Mouse (Mus musculus): ENCODE measurements around the gene Kif1c.

The Kif1c gene

DNA sequence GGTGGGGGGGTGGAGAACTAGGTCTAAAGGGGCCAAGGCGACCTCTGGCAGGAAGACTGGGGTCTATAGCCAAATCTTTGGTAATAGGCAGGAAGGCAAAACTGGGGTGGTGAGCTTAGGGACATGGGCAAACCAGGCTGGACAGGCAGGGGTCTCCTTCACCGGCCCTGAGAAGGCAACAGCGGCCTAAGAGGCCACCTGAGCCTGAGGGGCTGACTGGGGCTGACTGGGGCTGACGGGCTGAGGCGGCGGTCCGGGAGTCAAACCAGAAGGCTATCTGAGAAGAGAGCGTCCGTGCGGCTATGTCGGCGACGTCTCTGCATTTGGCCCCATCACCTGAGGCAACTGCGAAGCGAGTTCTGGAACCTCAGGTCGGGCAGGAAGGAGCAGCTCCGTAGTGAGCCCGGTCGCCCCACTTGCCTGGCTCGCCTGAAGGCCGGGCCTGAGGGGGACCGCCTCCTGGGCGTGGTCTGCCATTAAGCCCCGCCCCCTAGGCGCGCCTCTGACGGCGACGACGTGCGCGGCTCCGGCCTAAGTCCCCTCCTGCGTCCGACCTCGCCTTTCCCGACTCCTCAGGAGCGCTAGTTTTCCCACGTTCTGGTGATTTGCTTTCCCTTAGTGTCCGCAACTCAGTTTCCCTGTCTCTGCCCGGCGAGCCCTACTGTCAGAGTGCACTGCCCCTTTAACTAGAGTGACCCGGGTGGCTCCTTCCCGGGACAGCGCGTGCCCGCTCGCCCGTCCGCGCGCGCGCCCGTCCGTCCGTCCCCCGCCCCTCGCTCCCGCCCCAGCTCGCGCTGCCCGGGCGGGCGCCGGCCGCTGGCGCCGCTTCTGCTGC, at the start of gene Kif1c, which contains the start of gene Inca1:
Kif1c (plus strand) TSS at position 827 of the 835 bp plus-strand sequence.
Inca1 (minus strand) TSS at position 434 of the 835 bp plus-strand sequence.
- in situ Hi-C loops (cut with MboI, MseI), result no loop called here

DNA sequence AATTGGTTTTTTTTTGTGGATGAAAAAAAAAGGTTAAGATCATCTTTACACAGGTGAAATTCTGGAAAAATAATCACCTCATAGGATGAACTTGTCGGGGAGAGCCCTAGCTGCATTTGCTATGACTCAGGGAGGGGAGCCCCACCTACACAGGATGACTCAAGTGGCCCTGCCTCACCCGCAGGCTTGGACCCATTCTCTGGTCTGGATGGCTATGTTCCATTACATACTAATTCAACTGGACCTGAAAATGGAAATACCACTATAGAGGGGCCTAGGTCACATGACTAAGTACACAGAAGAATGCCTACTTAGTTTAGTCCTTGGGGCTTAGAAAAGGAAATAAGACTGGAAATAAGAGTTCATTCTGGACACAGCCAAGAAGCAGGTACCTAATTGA, 49.0 kb upstream of the Kif1c start:
- in situ Hi-C loops (cut with MboI, MseI), result loop anchor here in 1 of 2 experiments (10.0 to 25.0 kb wide), 2 partner anchors 657 to 1564 kb away; partner anchors contain the start of genes Gabarap, Per1, Phf23 and Vamp2

DNA sequence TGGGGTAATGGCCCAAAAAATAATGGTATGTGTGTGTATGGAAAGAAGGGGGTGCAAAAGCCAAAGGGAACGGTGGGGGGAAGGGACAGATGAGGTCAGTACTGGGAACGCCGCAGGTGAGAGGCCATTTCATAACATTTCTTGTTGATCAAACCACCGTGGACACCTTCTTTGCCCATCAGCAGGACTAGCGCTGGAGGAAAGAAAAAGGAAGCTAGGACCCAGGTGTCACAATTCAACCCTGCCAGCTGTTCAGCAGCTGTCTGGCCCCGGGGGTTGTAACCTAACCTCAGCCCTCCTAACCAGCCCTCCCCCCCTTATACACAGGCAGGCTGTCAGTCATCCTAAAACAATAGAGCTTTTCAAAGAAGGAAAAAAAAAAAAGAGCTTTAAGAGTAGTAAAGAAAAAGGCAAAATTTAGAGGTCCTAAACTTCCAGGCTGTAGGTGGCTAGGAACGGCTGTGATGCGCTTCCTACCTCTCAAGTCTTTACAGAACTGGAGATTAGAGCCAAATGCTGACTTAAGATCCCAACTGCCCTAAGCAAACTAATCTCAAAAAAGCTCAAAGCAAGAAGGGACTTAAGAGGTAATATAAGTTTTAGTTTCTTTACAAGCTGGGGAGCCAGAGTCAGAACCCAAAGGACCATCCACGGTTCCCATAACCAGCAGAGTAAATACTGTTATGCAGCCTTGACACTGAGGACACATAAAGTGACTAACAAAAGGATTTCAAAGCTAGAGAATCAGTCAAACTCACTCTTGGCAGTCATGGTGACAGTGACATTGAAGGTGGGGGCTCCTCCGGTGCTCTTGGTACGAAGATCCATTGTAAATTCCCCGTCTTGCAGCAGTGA, 48.1 kb upstream of the Kif1c start:
- in situ Hi-C loops (cut with MboI, MseI), result loop anchor here in 1 of 2 experiments (10.0 to 25.0 kb wide), 2 partner anchors 657 to 1565 kb away; partner anchors contain the start of genes Gabarap, Per1, Phf23 and Vamp2

DNA sequence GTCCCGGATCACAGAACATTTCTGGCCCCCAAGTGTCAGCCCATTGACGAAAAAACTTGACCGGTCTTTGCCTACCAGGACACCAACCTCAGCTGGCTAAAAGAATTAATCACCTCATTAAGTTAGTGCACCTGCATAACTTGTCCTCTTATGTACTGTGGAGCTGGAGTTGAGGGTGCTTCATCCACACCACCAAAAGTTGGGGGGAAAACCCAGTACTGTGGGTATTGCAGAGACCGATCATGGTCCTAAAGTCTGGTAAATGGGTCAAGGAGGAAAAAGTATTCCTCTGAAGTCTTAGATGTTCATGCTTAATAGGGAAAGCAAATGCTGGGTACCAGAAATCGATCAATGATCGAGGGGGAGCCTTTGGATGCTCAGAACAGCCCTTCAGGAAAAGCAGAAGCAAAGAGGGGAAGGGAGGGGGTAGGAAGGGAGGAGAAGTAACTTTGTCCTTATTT, 47.4 kb upstream of the Kif1c start:
- in situ Hi-C loops (cut with MboI, MseI), result loop anchor here in 1 of 2 experiments (10.0 to 25.0 kb wide), 2 partner anchors 658 to 1566 kb away; partner anchors contain the start of genes Gabarap, Per1, Phf23 and Vamp2

DNA sequence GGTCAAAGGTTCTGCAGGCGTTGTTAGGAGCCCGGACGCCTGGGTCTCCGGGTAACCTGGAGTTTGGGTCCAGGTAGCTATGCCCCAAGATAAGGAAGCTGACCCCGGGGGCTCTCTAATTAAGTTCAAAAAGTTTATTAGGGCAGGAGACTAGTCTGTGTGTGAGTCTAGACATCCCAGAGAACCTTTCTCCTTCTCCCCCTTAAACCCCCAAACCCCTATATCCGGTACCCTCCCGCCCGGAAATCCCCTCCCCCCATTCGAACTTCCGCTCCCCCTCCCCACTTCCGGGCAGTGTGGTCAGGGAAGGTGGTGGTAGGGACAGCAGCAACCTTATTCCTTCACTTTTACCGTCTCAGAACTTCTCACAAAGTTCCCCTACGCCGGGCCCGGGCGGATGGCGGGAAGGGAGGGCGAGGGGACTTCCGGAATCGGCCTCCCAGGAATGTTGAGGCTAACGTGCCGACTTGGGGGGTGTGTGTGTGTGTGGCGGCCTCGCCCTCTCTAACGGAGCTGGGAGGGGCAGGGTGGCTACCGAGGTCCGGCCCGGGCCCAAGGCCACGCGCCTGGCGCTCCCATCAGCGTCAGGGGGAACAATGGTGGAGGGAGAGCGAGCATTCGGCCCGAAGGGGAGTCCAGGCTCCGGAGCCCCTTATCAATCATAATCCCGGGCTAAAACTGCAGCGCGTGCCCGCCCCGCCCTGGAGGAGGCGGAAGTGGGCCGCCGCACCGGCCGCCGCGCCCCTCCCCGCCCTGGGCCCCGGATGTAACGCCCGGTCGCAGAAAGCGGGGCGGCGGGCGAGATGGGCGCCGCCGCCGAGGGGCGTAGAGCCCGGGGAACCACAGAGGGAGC, 46.8 kb upstream of the Kif1c start:
- in situ Hi-C loops (cut with MboI, MseI), result loop anchor here in 1 of 2 experiments (10.0 to 25.0 kb wide), 2 partner anchors 659 to 1566 kb away; partner anchors contain the start of genes Gabarap, Per1, Phf23 and Vamp2

DNA sequence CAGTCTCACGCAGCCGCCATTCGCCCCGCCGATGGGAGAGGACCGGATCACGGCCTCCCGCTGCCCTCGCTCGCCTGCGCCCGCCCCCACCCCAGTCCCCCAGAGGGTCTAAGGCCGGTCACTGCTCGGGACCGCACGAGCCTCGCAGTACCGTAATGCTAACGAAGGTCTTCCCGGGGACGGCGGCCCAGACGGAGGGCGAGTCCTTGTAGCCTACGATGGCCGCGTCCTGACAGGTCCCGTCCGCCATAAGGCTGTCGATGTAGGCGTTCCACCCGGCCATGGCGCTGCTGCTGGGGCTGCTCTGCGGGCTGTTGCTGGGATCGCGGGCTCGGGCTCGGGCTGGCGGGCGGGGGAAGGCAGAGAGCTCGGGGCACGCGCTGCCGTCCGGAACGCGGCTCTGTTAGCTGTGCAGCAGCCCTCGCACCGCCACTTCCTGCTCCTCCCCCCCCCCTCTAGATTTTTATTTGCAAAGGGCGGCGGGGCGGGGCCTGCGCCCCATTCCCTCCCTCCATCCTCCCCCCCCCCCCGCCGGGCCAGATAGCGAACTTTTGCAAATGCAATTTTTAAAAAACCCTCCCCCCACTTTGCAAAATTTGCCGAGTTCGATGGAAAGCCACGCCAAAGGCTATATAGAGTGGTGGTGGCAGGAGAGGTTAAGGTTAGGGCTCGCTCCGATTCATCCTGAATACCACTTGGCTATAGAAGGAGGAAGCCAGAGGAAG, 46.0 kb upstream of the Kif1c start, which contains the start of gene Pfn1:
Pfn1 (minus strand) TSS at position 447 of the 725 bp plus-strand sequence.
- in situ Hi-C loops (cut with MboI, MseI), result loop anchor here in 1 of 2 experiments (10.0 to 25.0 kb wide), 2 partner anchors 660 to 1567 kb away; partner anchors contain the start of genes Gabarap, Per1, Phf23 and Vamp2

DNA sequence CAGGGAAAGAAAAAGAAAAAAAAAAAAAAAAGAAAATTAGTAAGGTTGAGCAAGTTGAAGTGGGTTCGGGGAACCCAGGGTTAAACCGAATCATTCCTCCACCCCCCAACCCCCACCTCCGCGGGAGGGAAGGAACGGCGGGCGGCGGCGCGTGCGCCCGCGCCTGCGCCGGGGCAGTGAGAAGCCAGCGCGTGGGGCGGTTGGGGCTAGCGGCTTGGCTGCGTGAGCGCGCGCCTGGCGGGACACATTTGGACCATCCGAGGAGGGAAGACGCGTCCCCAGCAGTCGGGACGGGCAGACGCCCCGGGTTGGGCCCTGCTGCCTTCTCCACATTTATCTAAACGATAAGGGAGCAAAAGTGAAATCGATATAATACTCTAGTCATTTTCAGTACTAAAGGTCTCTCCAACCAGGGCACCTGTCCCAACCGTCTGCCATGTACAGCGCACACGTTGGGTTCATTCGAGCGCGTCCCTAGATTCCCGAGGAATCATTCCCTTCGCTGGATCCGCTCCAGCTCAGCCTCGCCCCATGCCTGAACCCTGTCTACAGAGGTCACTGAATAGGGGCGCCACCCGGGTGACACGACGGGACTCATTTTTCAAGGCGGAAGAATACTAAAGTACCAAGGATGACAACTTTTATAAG, 45.3 kb upstream of the Kif1c start:
- in situ Hi-C loops (cut with MboI, MseI), result loop anchor here in 1 of 2 experiments (10.0 to 25.0 kb wide), 2 partner anchors 660 to 1568 kb away; partner anchors contain the start of genes Gabarap, Per1, Phf23 and Vamp2

DNA sequence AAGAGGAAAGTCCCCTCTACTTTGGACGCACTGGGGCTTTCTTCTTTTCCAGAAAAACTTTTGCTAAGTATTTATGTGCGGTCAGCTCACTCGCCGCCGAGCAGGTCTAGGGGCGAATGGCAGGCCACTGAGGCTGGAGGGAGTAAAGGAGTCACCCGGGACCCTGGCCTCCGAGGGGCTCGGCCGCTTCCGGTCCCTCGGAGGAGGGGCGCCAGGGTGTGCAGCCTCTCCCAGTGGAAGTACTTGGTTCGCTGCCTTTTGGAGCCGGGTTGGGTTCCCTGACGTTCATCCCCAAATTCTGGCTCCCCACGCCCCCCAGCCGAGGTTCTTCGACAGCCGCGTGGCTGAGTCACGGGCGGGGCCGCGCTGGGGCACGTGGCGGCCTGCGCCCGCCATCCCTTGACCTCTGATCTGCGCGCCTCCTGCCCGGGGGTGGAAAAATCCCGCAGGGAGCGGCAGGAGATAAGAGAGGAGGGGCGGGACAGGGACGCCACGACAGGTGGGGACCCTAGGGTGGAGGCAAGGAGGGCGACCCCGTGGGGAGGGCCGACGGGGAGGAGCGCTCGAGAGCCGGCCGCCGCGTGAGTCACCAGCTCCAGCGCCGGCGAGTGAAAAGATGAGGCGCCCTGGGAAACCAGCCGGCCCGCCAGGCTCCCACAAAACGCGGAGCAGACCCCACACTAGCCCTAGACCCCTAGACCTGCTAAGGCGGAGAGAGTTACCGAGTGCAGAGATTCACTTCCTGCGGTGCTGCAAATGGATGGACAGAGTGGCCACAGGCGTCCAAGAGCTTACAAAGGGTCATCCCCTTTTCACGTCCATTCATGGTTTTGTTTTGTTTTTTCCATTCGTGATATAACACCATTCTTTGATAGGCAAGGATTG, 44.5 kb upstream of the Kif1c start:
- in situ Hi-C loops (cut with MboI, MseI), result loop anchor here in 1 of 2 experiments (10.0 to 25.0 kb wide), 2 partner anchors 661 to 1569 kb away; partner anchors contain the start of genes Gabarap, Per1, Phf23 and Vamp2

DNA sequence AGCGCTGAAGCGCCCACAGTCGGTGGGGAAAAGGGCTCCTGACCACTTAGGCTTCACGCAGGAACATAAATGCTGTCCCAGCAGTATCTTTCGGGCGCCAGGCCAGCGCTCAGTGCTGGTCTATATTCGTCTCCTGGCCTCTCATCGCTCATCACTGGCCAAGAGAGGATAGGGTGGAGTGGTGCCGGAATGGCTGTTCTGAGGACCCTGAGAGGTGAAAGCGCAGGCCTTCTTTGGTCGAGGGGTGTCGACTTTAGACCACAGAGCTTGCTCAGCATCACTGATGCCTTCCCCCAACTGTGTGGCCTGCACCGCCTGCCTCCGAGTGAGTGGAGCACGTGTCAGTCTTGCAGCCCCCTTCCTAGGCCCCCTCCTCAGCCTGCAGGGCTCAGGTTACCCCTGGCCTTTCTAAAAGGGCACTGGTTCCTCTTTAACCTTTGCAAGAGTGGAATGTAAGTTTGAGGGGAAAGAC, 43.9 kb upstream of the Kif1c start:
- in situ Hi-C loops (cut with MboI, MseI), result loop anchor here in 1 of 2 experiments (10.0 to 25.0 kb wide), 2 partner anchors 662 to 1569 kb away; partner anchors contain the start of genes Gabarap, Per1, Phf23 and Vamp2

DNA sequence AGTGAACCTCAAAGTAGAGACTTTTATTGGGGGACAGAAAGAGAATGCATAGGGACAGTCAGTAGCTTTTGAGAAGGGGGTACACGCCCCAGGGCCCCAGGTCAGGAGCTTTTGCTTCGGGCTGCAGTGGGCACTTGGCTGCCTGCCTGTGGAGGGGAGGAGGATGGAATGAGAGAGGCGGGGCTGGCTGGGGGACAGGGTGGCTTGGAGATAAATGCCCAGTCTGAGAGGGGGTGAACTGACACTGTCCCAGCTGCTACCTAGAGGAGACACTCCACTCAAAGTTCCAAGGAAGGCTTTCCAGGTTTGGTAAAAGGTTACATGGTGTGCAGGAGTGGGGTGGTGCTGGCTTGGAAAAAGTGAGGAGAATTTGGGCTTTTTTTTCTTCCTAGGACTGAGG, 43.4 kb upstream of the Kif1c start, which contains the start of gene Eno3:
Eno3 (plus strand) TSS at position 239 of the 400 bp plus-strand sequence.
- in situ Hi-C loops (cut with MboI, MseI), result loop anchor here in 1 of 2 experiments (10.0 to 25.0 kb wide), 2 partner anchors 662 to 1570 kb away; partner anchors contain the start of genes Gabarap, Per1, Phf23 and Vamp2

DNA sequence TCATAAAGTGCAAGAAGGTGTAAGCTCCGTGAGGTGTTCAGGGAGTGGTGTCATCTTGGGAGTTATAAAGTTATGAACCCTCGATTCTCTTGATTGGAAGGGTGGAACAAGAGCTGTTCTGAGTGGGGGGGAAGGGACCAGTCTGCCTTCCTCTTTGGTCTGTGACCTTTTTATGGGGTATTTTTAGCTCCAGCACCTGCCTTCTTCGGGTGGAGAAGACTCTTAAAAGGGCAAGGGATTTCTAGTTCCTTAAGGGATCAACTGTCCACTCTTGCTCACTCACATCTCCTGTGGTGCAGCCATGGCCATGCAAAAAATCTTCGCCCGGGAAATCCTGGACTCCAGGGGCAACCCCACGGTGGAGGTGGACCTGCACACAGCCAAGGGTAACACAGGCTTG, 42.8 kb upstream of the Kif1c start:
- in situ Hi-C loops (cut with MboI, MseI), result loop anchor here in 1 of 2 experiments (10.0 to 25.0 kb wide), 2 partner anchors 663 to 1570 kb away; partner anchors contain the start of genes Gabarap, Per1, Phf23 and Vamp2

DNA sequence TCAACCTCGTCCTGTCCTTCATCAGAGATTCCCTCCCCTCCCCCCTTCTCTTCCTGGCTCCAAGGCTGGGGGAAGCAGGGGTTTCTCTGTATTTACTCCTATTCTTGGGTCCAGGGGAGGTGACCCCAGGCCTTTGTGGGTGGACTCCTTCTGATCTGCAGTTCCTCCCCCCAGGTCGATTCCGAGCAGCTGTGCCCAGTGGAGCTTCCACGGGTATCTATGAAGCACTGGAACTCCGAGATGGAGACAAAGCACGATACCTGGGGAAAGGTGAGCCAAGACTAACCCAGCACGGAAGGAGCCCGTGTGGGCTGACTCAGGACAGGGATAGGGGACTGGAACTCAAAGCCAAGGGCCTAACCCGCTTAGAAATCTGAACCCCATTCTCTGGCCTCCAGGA, 42.4 kb upstream of the Kif1c start:
- in situ Hi-C loops (cut with MboI, MseI), result loop anchor here in 1 of 2 experiments (10.0 to 25.0 kb wide), 2 partner anchors 663 to 1571 kb away; partner anchors contain the start of genes Gabarap, Per1, Phf23 and Vamp2

DNA sequence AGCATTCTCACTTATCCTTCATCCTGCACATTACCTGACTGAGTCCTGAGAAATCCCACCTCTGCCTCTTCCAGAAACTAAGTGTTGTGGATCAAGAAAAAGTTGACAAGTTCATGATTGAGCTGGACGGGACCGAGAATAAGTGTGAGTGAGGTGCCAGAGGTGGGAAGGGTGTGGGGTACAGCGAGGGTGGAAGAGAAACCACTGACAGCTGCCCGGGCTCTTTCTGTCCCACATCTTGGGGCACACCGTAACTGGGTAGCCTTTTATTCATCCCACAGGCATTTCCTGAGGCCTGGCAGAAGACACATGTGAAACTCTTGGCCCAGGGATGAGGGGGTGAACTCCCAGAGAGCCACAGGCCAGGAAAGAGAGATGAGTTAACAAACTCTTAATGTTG, 41.8 kb upstream of the Kif1c start:
- in situ Hi-C loops (cut with MboI, MseI), result loop anchor here in 1 of 2 experiments (10.0 to 25.0 kb wide), 2 partner anchors 664 to 1571 kb away; partner anchors contain the start of genes Gabarap, Per1, Phf23 and Vamp2

DNA sequence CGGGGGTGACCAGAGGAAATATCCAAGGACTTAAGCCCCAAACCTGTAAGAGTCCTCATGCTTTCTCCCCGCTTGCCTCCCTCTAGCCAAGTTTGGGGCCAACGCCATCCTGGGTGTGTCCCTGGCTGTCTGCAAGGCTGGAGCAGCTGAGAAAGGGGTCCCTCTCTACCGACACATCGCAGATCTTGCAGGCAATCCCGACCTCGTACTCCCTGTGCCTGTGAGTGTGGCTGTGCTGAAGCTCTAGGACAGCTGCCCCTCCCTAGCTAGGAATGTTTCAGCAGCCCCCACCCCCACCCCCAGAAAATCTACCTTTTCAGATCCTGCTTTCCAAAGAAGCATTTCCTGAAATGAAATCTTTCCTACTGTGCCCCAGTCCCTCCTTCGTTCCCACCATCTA, 41.4 kb upstream of the Kif1c start:
- in situ Hi-C loops (cut with MboI, MseI), result loop anchor here in 1 of 2 experiments (10.0 to 25.0 kb wide), 2 partner anchors 664 to 1572 kb away; partner anchors contain the start of genes Gabarap, Per1, Phf23 and Vamp2

DNA sequence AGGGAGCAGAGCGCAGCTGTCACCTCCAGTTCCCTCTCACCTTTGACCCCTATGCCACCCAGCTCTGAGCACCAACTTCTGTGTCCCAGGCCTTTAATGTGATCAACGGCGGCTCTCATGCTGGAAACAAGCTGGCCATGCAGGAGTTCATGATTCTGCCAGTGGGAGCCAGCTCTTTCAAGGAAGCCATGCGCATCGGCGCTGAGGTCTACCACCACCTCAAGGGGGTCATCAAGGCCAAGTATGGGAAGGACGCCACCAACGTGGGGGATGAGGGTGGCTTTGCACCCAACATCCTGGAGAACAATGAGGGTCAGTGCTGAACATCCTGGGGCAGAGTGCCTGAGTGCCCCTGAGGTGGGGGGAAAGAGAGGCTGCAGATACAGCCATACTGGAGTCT, 39.8 kb upstream of the Kif1c start:
- in situ Hi-C loops (cut with MboI, MseI), result loop anchor here (10.0 to 25.0 kb wide), 3 partner anchors 746 to 1573 kb away; partner anchors contain the start of genes Gps2 (in 1 of the 2), Per1 (in 1 of the 2) and Vamp2 (in 1 of the 2)

DNA sequence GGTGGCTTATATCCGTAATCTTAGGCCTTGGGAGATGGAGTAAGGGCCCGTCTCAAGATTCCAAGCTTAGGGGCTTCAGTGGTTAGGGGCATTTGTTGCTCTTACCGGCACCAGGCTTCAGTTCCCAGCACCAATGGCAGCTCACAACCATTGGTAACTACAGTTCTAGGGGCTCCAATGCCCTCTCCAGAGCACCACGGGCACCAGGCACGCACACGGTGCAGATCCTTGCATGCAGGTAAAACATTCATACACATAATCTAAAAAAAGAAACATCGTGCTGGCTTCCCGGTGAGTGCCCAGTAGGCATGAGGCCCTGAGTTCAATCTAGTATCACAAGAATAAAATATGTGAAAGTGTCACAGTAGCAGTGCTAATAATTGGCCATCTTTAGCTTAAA, 37.2 kb upstream of the Kif1c start:
- in situ Hi-C loops (cut with MboI, MseI), result loop anchor here (10.0 to 25.0 kb wide), 3 partner anchors 748 to 1576 kb away; partner anchors contain the start of genes Gps2 (in 1 of the 2), Per1 (in 1 of the 2) and Vamp2 (in 1 of the 2)
